Mouse (Mus musculus): ENCODE measurements around the gene 1810049J17Rik. TPM values are rescaled to one million over a fixed set of nuclear protein-coding genes. Genes with fewer than 3 reads are reported as not detected.

1810049J17Rik gene
- polyA plus RNA-seq, 1 experiment from 2014 or later, result 1.2 TPM

DNA sequence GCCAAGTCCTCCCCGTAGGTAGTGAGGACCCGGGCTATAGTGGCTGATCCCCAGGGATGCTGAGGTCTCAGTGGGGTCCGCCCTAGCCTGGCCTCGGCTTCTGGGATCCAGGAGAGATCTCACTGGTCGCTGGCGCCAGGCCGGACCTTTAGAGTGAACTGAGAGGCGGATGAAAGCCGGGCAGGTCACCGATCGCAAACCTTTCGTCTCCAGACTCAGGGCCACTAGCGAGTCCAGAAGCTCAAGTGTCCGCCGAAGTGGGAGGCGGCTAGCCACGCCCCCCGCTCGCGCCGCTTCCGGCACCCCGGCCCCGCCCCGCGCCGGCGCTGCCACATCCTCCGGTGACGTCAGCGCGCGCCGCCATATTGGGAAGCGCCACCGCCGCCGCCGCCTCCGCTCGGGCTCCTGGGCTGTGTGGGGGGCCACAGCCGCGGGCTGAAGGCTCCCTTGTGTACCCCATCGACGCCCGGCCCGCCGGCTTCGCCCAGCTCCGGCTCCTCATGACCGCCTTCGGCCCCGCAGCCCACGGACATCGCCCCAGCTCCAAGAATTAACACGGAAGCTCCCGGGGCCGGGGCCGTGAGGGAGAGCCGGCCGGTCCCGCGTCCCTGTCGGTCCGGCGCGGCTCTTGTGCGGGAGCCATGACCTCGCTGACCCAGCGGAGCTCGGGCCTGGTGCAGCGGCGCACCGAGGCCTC lies 460 bp downstream of the 1810049J17Rik start, which contains the start of gene Golph3:
Golph3 (plus strand) TSS at position 360 of the 697 bp plus-strand sequence.
- H3K4me3 ChIP-seq (ENCODE audit: low read depth, low read length), result peak within 1 kb of the TSS; percentile 88
- peak within 1 kb of the TSS; percentile 94 for H3K27ac ChIP-seq (ENCODE audit: low read length)
- peak within 1 kb of the TSS; percentile 76 for H3K4me2 ChIP-seq (replicated peaks; ENCODE audit: low read depth, low read length)
- H3K4me1 ChIP-seq (ENCODE audit: control insufficient read depth, insufficient read depth, low read length), result peaks cover 12% of the 10 kb centered on the region; the same call in 1 of the 2 replicates
- WGBS, result under 1% methylated on average over 73 of the region's 74 CpGs
- H3K9me3 ChIP-seq (ENCODE audit: control insufficient read depth, low read depth, low read length), result no peaks in the 10 kb centered on the region
- H3K27me3 ChIP-seq (ENCODE audit: control insufficient read depth, insufficient read depth, low read length), result no peaks in the 10 kb centered on the region
- peak within 1 kb of the TSS; percentile 83 for H3K9ac ChIP-seq (replicated peaks; ENCODE audit: low read depth, low read length)
- peak; percentile 95 for ATAC-seq (ENCODE audit: insufficient number of reproducible peaks, insufficient read depth, low FRiP score, low read depth)
- no peaks in the 10 kb centered on the region; the same call in 1 of the 2 replicates for H3K36me3 ChIP-seq (ENCODE audit: control insufficient read depth, insufficient read depth, low read length)

DNA sequence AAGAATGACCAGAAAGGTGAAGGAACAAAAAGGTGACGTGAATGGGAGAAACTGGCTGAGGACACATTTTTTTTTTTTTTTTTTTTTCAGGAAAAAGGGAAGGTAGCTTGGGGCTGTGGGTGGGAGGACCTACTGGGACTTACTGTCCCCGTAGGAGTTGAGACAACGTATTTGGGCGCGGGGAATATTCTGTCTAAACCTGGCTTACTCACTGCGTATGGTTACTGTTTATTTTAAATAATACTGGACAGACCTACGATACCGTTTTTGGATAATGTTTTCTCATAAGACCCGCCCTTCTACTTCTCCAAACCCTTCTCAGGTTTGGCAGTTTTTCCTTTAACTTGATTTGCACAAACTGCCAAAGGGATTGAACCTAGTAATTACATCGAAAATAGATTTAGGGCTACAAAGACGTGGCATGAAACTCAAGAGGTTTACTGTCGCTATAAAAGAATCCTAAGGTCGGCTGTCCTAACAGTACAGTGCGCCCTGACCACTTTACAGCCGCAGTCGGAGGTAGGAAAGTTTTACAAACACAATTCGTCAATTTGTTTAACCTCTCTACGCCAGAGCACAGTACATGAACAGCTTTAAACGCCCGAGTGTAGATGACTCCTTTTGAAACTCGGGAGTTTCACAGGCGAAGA lies 1.1 kb downstream of the 1810049J17Rik start:
- peak overlapping the region; percentile 83 for H3K9ac ChIP-seq (replicated peaks; ENCODE audit: low read depth, low read length)
- no peaks in the 10 kb centered on the region for H3K9me3 ChIP-seq (ENCODE audit: control insufficient read depth, low read depth, low read length)
- H3K4me1 ChIP-seq (ENCODE audit: control insufficient read depth, insufficient read depth, low read length), result peaks cover 12% of the 10 kb centered on the region; the same call in 1 of the 2 replicates
- peak overlapping the region; percentile 94 for H3K27ac ChIP-seq (ENCODE audit: low read length)
- H3K27me3 ChIP-seq (ENCODE audit: control insufficient read depth, insufficient read depth, low read length), result no peaks in the 10 kb centered on the region
- peak overlapping the region; percentile 88 for H3K4me3 ChIP-seq (ENCODE audit: low read depth, low read length)
- H3K4me2 ChIP-seq (replicated peaks; ENCODE audit: low read depth, low read length), result peak overlapping the region; percentile 76
- H3K36me3 ChIP-seq (ENCODE audit: control insufficient read depth, insufficient read depth, low read length), result no peaks in the 10 kb centered on the region; the same call in 1 of the 2 replicates
- no peak for ATAC-seq (ENCODE audit: insufficient number of reproducible peaks, insufficient read depth, low FRiP score, low read depth)
- 2% methylated on average over 22 of the region's 22 CpGs for WGBS

DNA sequence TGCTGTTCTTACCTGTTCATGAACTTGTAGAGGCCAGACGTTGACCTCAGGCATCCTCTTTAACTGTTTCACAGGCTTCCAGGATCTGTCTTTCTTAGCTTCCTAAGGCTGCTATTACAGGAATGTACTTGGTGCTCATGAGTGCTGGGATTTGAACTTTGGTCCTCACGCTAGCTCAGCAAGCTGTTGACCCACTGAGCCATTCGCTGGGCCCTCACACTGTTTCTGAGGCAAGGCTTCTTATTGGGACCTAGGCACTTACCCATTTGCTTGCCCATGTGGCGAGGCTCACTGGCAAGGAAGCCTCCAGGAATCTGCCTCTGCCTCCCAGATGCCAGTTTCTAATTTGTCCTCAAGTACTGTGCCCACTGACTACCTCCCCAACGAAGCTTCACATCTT lies 1.8 kb downstream of the 1810049J17Rik start:
- no peaks in the 10 kb centered on the region for H3K36me3 ChIP-seq (ENCODE audit: control insufficient read depth, insufficient read depth, low read length)
- H3K9me3 ChIP-seq (ENCODE audit: control insufficient read depth, low read depth, low read length), result no peaks in the 10 kb centered on the region
- no peak overlapping the region for H3K4me3 ChIP-seq (ENCODE audit: low read depth, low read length)
- no peak overlapping the region for H3K9ac ChIP-seq (replicated peaks; ENCODE audit: low read depth, low read length)
- no peaks in the 10 kb centered on the region for H3K27me3 ChIP-seq (ENCODE audit: control insufficient read depth, insufficient read depth, low read length)
- H3K4me1 ChIP-seq (ENCODE audit: control insufficient read depth, insufficient read depth, low read length), result peaks cover 12% of the 10 kb centered on the region; the same call in 1 of the 2 replicates
- ATAC-seq (ENCODE audit: insufficient number of reproducible peaks, insufficient read depth, low FRiP score, low read depth), result no peak
- 45% methylated on average over 5 of the region's 5 CpGs for WGBS
- H3K4me2 ChIP-seq (replicated peaks; ENCODE audit: low read depth, low read length), result no peak overlapping the region
- H3K27ac ChIP-seq (ENCODE audit: low read length), result no peak overlapping the region

DNA sequence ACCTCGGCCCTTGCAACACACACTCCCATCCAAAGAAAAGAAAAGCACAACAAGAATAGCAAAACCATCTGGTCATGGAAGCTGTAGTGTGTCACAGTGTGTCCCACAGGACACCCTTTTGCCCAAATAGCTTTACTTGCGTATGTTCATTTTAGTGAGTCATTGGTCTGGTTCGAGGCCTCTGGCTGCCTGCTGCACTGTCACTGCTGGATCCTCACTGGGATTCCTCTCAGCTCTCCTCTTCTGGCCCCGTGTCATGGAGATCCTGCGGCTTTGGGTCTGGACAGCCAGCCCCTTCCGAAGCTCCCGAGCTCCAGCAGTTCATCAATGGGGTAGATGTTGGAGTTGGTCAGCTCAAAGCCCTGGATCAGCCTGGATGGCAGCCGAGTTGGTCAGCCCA lies 3.2 kb downstream of the 1810049J17Rik start:
- Histone ChIP-seq H3K27ac (ENCODE audit: low read length) (no peak overlapping the region), H3K27me3 (ENCODE audit: control insufficient read depth, insufficient read depth, low read length) (no peaks in the 10 kb centered on the region), H3K9ac (replicated peaks; ENCODE audit: low read depth, low read length) (no peak overlapping the region), H3K9me3 (ENCODE audit: control insufficient read depth, low read depth, low read length) (no peaks in the 10 kb centered on the region), H3K4me1 (ENCODE audit: control insufficient read depth, insufficient read depth, low read length) (0 out of 2 replicates have a peak, but pooled peaks cover 4% of the 10 kb centered on the region), H3K4me3 (ENCODE audit: low read depth, low read length) (no peak overlapping the region), H3K36me3 (ENCODE audit: control insufficient read depth, insufficient read depth, low read length) (no peaks in the 10 kb centered on the region), H3K4me2 (replicated peaks; ENCODE audit: low read depth, low read length) (no peak overlapping the region)
- ATAC-seq (ENCODE audit: insufficient number of reproducible peaks, insufficient read depth, low FRiP score, low read depth), result no peak
- WGBS, result 82% methylated on average over 8 of the region's 8 CpGs

DNA sequence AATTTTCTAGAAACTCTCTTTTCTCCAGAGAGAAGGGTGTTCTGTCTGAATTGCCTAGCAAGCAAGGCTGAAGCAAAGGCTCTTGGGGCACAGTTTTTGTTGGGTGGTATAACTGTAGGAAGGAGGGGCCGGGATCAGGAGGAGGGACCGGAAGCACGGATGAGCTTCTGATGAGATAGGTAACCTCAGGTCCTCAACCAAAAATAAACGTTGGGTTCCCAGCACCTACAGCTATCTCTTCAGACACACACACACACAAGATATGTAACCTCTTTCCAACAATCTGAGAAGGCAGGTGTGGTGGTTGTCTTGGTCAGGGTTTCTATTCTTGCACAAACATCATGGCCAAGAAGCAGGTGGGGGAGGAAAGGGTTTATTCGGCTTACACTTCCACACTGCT lies 4.4 kb downstream of the 1810049J17Rik start:
- no peak for ATAC-seq (ENCODE audit: insufficient number of reproducible peaks, insufficient read depth, low FRiP score, low read depth)
- H3K4me2 ChIP-seq (replicated peaks; ENCODE audit: low read depth, low read length), result no peak overlapping the region
- H3K27me3 ChIP-seq (ENCODE audit: control insufficient read depth, insufficient read depth, low read length), result no peaks in the 10 kb centered on the region
- H3K4me3 ChIP-seq (ENCODE audit: low read depth, low read length), result no peak overlapping the region
- H3K36me3 ChIP-seq (ENCODE audit: control insufficient read depth, insufficient read depth, low read length), result no peaks in the 10 kb centered on the region
- H3K9ac ChIP-seq (replicated peaks; ENCODE audit: low read depth, low read length), result no peak overlapping the region
- H3K4me1 ChIP-seq (ENCODE audit: control insufficient read depth, insufficient read depth, low read length), result no peaks in the 10 kb centered on the region
- no peak overlapping the region for H3K27ac ChIP-seq (ENCODE audit: low read length)
- no peaks in the 10 kb centered on the region for H3K9me3 ChIP-seq (ENCODE audit: control insufficient read depth, low read depth, low read length)
- WGBS, result 74% methylated on average over 5 of the region's 5 CpGs

DNA sequence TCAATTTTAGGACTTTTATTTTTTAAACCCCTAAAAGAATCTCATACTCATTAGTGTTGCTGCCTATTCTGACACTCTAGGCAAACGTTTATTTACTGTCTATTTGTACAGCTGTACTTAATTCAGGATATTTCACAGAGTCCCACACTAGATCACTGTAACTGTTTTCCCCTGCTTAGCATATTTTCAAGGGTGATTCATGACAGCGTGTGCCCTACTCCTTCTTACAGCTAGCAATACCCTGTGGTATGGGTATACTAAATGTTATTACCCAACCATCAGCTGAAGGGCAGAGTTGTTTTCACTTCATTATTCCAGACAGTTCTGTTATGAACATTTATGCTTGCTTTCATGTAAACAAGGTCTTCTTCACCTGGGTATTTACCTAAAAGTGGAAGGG lies 5.7 kb downstream of the 1810049J17Rik start:
- 59% methylated on average over 2 of the region's 2 CpGs for WGBS
- Histone ChIP-seq H3K27ac (ENCODE audit: low read length) (no peak overlapping the region), H3K27me3 (ENCODE audit: control insufficient read depth, insufficient read depth, low read length) (no peaks in the 10 kb centered on the region), H3K4me1 (ENCODE audit: control insufficient read depth, insufficient read depth, low read length) (no peaks in the 10 kb centered on the region), H3K4me2 (replicated peaks; ENCODE audit: low read depth, low read length) (no peak overlapping the region), H3K36me3 (ENCODE audit: control insufficient read depth, insufficient read depth, low read length) (no peaks in the 10 kb centered on the region), H3K9ac (replicated peaks; ENCODE audit: low read depth, low read length) (no peak overlapping the region), H3K9me3 (ENCODE audit: control insufficient read depth, low read depth, low read length) (no peaks in the 10 kb centered on the region), H3K4me3 (ENCODE audit: low read depth, low read length) (no peak overlapping the region)
- no peak for ATAC-seq (ENCODE audit: insufficient number of reproducible peaks, insufficient read depth, low FRiP score, low read depth)

DNA sequence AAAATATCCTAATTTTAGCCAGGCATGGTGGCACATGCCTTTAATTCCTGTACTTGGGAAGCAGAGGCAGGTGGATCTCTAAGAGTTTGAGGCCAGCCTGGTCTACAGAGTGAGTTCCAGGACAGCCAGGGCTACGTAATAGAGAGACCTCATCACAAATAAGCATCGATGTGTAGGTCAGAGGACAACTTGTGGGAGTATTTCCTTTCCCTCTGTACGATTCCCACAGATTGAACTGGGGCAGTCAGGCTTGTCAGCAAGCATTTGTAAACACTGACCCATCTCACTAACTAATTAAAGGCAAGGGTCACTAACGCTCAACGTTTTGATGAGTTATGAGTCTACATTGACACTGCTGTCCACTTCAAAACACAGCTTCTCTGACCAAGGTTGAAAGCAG lies 7.1 kb downstream of the 1810049J17Rik start:
- no peak overlapping the region for H3K27ac ChIP-seq (ENCODE audit: low read length)
- H3K36me3 ChIP-seq (ENCODE audit: control insufficient read depth, insufficient read depth, low read length), result no peaks in the 10 kb centered on the region
- no peak for ATAC-seq (ENCODE audit: insufficient number of reproducible peaks, insufficient read depth, low FRiP score, low read depth)
- H3K9ac ChIP-seq (replicated peaks; ENCODE audit: low read depth, low read length), result no peak overlapping the region
- no peaks in the 10 kb centered on the region for H3K4me1 ChIP-seq (ENCODE audit: control insufficient read depth, insufficient read depth, low read length)
- no peak overlapping the region for H3K4me3 ChIP-seq (ENCODE audit: low read depth, low read length)
- H3K9me3 ChIP-seq (ENCODE audit: control insufficient read depth, low read depth, low read length), result no peaks in the 10 kb centered on the region
- no peak overlapping the region for H3K4me2 ChIP-seq (replicated peaks; ENCODE audit: low read depth, low read length)
- H3K27me3 ChIP-seq (ENCODE audit: control insufficient read depth, insufficient read depth, low read length), result no peaks in the 10 kb centered on the region
- WGBS, result 62% methylated on average over 5 of the region's 5 CpGs

DNA sequence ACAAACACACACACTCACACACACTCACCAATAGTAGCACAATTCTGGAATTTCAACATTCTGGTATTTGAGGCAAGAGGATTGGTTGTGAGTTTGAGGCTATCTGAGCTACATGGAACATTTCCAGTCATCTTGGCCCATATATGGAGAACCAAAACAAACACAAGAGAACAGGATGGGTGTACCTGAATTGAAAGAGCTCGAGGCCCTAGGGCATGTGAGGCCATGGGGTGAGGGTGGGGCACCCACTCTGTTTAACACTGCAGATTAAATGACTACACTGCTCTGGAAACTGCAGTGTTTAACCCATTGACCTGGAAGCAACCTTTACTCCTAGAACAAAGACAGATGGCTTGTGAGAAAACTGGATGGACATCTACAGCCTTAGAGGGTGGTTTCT lies 8.4 kb downstream of the 1810049J17Rik start:
- Histone ChIP-seq H3K9ac (replicated peaks; ENCODE audit: low read depth, low read length) (no peak overlapping the region), H3K36me3 (ENCODE audit: control insufficient read depth, insufficient read depth, low read length) (no peaks in the 10 kb centered on the region), H3K27ac (ENCODE audit: low read length) (no peak overlapping the region), H3K4me1 (ENCODE audit: control insufficient read depth, insufficient read depth, low read length) (no peaks in the 10 kb centered on the region), H3K27me3 (ENCODE audit: control insufficient read depth, insufficient read depth, low read length) (no peaks in the 10 kb centered on the region), H3K4me3 (ENCODE audit: low read depth, low read length) (no peak overlapping the region), H3K9me3 (ENCODE audit: control insufficient read depth, low read depth, low read length) (no peaks in the 10 kb centered on the region), H3K4me2 (replicated peaks; ENCODE audit: low read depth, low read length) (no peak overlapping the region)
- ATAC-seq (ENCODE audit: insufficient number of reproducible peaks, insufficient read depth, low FRiP score, low read depth), result peak; percentile 75; the same call in 1 of the 2 replicates
- 9% methylated on average over 1 of the region's 1 CpGs for WGBS

Measured in stomach, embryonic 14.5 days (tissue).